Mouse (Mus musculus) myocyte (in vitro differentiated cells): Measurements from ENCODE around the gene Tgm1. TPM values are rescaled to one million over a fixed set of nuclear protein-coding genes. Genes with fewer than 3 reads are reported as not detected.

ENCODE experiments used
- H3K27me3 ChIP-seq: one replicate; pipeline ENCODE4 v1.6.1; 2011; ENCODE audit not compliant: control insufficient read depth, insufficient read depth, insufficient read length
- H3K36me3 ChIP-seq: one replicate; pipeline ENCODE4 v1.6.1; 2011; ENCODE audit not compliant: control insufficient read depth, insufficient read depth
- H3K4me2 ChIP-seq: one replicate; pipeline ENCODE4 v1.6.1; 2011; ENCODE audit warnings: low read depth, control low read depth
- H3K4me3 ChIP-seq: one replicate; pipeline ENCODE4 v1.5.1; 2011; ENCODE audit warnings: mild to moderate bottlenecking, control low read depth, moderate library complexity
- H3K79me2 ChIP-seq: one replicate; pipeline ENCODE4 v1.6.1; 2011; ENCODE audit not compliant: control insufficient read depth, insufficient read depth
- H3ac ChIP-seq: one replicate; pipeline ENCODE4 v1.6.1; 2011; ENCODE audit not compliant: control insufficient read depth, insufficient read length
- CEBPB ChIP-seq: IDR thresholded peaks from 2 replicates; pipeline ENCODE4 v1.6.1; 2011; ENCODE audit warnings: mild to moderate bottlenecking, moderate library complexity; ENCODE audit not compliant: poor library complexity, insufficient read depth, severe bottlenecking
- E2F4 ChIP-seq: IDR thresholded peaks from one replicate; pipeline ENCODE4 v1.6.1; 2011; ENCODE audit warnings: mild to moderate bottlenecking, control low read depth, moderate library complexity; ENCODE audit not compliant: insufficient read depth
- MAX ChIP-seq: IDR thresholded peaks from one replicate; pipeline ENCODE4 v1.6.1; 2011; ENCODE audit warnings: low read depth, mild to moderate bottlenecking, control low read depth
- MYOD1 ChIP-seq, 3 experiments: IDR thresholded peaks; one replicate each; pipeline ENCODE4 v1.6.1; 2011; ENCODE audit warnings: control low read depth in 2 of 3, low read depth in 2 of 3, mild to moderate bottlenecking in 2 of 3, moderate library complexity in 1 of 3; ENCODE audit not compliant: insufficient read length in 2 of 3, control insufficient read depth in 1 of 3
- MYOG ChIP-seq, 3 experiments: IDR thresholded peaks; one replicate each; pipeline ENCODE4 v1.6.1; 2011; ENCODE audit warnings: control low read depth in 2 of 3, low read depth in 2 of 3, mild to moderate bottlenecking in 2 of 3; ENCODE audit not compliant: insufficient read length in 2 of 3, control insufficient read depth in 1 of 3, insufficient read depth in 1 of 3
- POLR2A ChIP-seq: IDR thresholded peaks from one replicate; pipeline ENCODE4 v1.6.1; 2011; ENCODE audit warnings: low read depth, mild to moderate bottlenecking, control low read depth, moderate library complexity; ENCODE audit not compliant: insufficient read length
- POLR2AphosphoS2 ChIP-seq: IDR thresholded peaks from one replicate; pipeline ENCODE4 v1.6.1; 2011; ENCODE audit warnings: low read depth, control low read depth; ENCODE audit not compliant: insufficient read length
- REST ChIP-seq: IDR thresholded peaks from one replicate; pipeline ENCODE4 v1.6.1; 2011; ENCODE audit warnings: mild to moderate bottlenecking, control low read depth, moderate library complexity; ENCODE audit not compliant: insufficient read depth, insufficient read length
- SRF ChIP-seq: IDR thresholded peaks from one replicate; pipeline ENCODE4 v1.6.1; 2011; ENCODE audit warnings: low read depth; ENCODE audit not compliant: control insufficient read depth, insufficient read length
- TCF12 ChIP-seq: IDR thresholded peaks from one replicate; pipeline ENCODE4 v1.6.1; 2011; ENCODE audit warnings: mild to moderate bottlenecking, control low read depth; ENCODE audit not compliant: poor library complexity, insufficient read depth, severe bottlenecking
- TCF3 ChIP-seq: IDR thresholded peaks from one replicate; pipeline ENCODE4 v1.6.1; 2011; ENCODE audit warnings: low read depth, control low read depth; ENCODE audit not compliant: insufficient read length
- USF1 ChIP-seq: IDR thresholded peaks from one replicate; pipeline ENCODE4 v1.6.1; 2011; ENCODE audit warnings: low read depth, mild to moderate bottlenecking, control low read depth, moderate library complexity
- polyA plus RNA-seq: library from polyadenylated mRNA; unstranded; fragments of >200 nt; fragmentation: generic; extraction: Trizol; gene quantifications from one replicate; pipeline ENCODE4 v1.2.1, GENCODE M21; 2012; ENCODE audit warnings: missing spikeins

Gene Tgm1
- polyA plus RNA-seq, 1 experiment, result 0.06 TPM

- TF ChIP-seq TCF3, result no peak
- no peak for TF ChIP-seq CEBPB
- Histone ChIP-seq H3K27me3 (peaks cover 27% of the 10 kb centered on the region), H3K79me2 (no peaks in the 10 kb centered on the region), H3K4me3 (no peak within 1 kb of the TSS), H3ac (no peak within 1 kb of the TSS), H3K36me3 (peaks cover 20% of the 10 kb centered on the region), H3K4me2 (peak within 1 kb of the TSS; percentile 51)
These were observed 44.6 kb upstream of the Tgm1 start, which contains the start of gene Cideb for GRCm38 (mm10) chr14:55758363-55758784. TSS of gene Cideb (minus strand) at chr14:55758458.

- peaks cover 18% of the 10 kb centered on the region for H3K27me3 ChIP-seq
- H3K36me3 ChIP-seq, result peaks cover 27% of the 10 kb centered on the region
- no peak overlapping the region for H3ac ChIP-seq
- TF ChIP-seq REST (no peak), MAX (no peak)
- no peaks in the 10 kb centered on the region for H3K79me2 ChIP-seq
- H3K4me3 ChIP-seq, result no peak overlapping the region
- H3K4me2 ChIP-seq, result no peak overlapping the region
These were observed 43.8 kb upstream of the Tgm1 start for GRCm38 (mm10) chr14:55757566-55757965.

GRCm38 (mm10) chr14:55747051-55747847, 33.5 kb upstream of the Tgm1 start:
- Histone ChIP-seq H3K27me3 (no peaks in the 10 kb centered on the region), H3K4me3 (peak overlapping the region; percentile 81), H3K79me2 (peaks cover 21% of the 10 kb centered on the region), H3K4me2 (peak overlapping the region; percentile 91), H3ac (no peak overlapping the region), H3K36me3 (peaks cover 30% of the 10 kb centered on the region)
- no peak for TF ChIP-seq MYOD1 (IDR thresholded peaks at IDR 0.05; ENCODE audit: control insufficient read depth in 1 of 3, insufficient read length in 2 of 3, low read depth in 2 of 3)

- H3K27me3 ChIP-seq, result no peaks in the 10 kb centered on the region
- peaks cover 29% of the 10 kb centered on the region for H3K36me3 ChIP-seq
- peak overlapping the region; percentile 25 for H3ac ChIP-seq
- H3K4me2 ChIP-seq, result peak overlapping the region; percentile 91
- TF ChIP-seq TCF12, result no peak
- no peak for TF ChIP-seq REST
- TF ChIP-seq POLR2AphosphoS2, result no peak
- TF ChIP-seq MAX, result no peak
- no peak for TF ChIP-seq TCF3
- no peak for TF ChIP-seq USF1
- TF ChIP-seq CEBPB, result no peak
- TF ChIP-seq E2F4, result no peak
- no peak for TF ChIP-seq MYOG (IDR thresholded peaks at IDR 0.05; ENCODE audit: control insufficient read depth in 1 of 3, insufficient read depth in 1 of 3, insufficient read length in 2 of 3, low read depth in 2 of 3)
- no peak for TF ChIP-seq POLR2A
- TF ChIP-seq MYOD1 (IDR thresholded peaks at IDR 0.05; ENCODE audit: control insufficient read depth in 1 of 3, insufficient read length in 2 of 3, low read depth in 2 of 3), result no peak
- TF ChIP-seq SRF, result no peak
- H3K79me2 ChIP-seq, result peaks cover 21% of the 10 kb centered on the region
- H3K4me3 ChIP-seq, result peak overlapping the region; percentile 81
These were observed 32.1 kb upstream of the Tgm1 start for GRCm38 (mm10) chr14:55745861-55746237.

GRCm38 (mm10) chr14:55745180-55745860, 31.6 kb upstream of the Tgm1 start, which contains the start of the genes Dhrs1 and Nop9:
TSS of gene Dhrs1 (minus strand) at chr14:55745690.
TSS of gene Nop9 (plus strand) at chr14:55745693.
- H3K27me3 ChIP-seq, result no peaks in the 10 kb centered on the region
- peak within 1 kb of the TSS; percentile 91 for H3K4me2 ChIP-seq
- H3ac ChIP-seq, result peak within 1 kb of the TSS; percentile 25
- peaks cover 21% of the 10 kb centered on the region for H3K79me2 ChIP-seq
- TF ChIP-seq REST, result no peak
- TF ChIP-seq TCF3, result no peak
- TF ChIP-seq CEBPB, result no peak
- peak; percentile 37 for TF ChIP-seq E2F4
- peak; percentile 89 for TF ChIP-seq POLR2A
- TF ChIP-seq USF1, result no peak
- TF ChIP-seq MYOG (IDR thresholded peaks at IDR 0.05; ENCODE audit: control insufficient read depth in 1 of 3, insufficient read depth in 1 of 3, insufficient read length in 2 of 3, low read depth in 2 of 3), result peak in 1 of 3 experiments; percentile 2
- TF ChIP-seq MAX, result no peak
- TF ChIP-seq POLR2AphosphoS2, result peak; percentile 75
- no peak for TF ChIP-seq SRF
- TF ChIP-seq MYOD1 (IDR thresholded peaks at IDR 0.05; ENCODE audit: control insufficient read depth in 1 of 3, insufficient read length in 2 of 3, low read depth in 2 of 3), result peak in 1 of 3 experiments; percentile 24
- no peak for TF ChIP-seq TCF12
- peak within 1 kb of the TSS; percentile 81 for H3K4me3 ChIP-seq
- H3K36me3 ChIP-seq, result peaks cover 25% of the 10 kb centered on the region
